Mouse (Mus musculus) embryo, embryonic 10.5 days (tissue): ENCODE measurements around the gene Plpp3.

Experiments
- DNase-seq: peaks from one replicate; pipeline ENCODE4 v3.0.0-alpha.2; 2015; ENCODE audit warnings: low spot score

The Plpp3 gene

GRCm38 (mm10) chr4:105157276-105158168 is at the start of gene Plpp3:
Gene Plpp3, plus strand, starts transcription at chr4:105157347.
- peak; percentile 90 for DNase-seq

- no peak for DNase-seq
Measured at GRCm38 (mm10) chr4:105107943-105108640, 49.1 kb upstream of the Plpp3 start.

- DNase-seq: no peak
Measured at GRCm38 (mm10) chr4:105108641-105109198, 48.4 kb upstream of the Plpp3 start.

GRCm38 (mm10) chr4:105109199-105109989 is 47.8 kb upstream of the Plpp3 start, which contains the start of gene Prkaa2:
Gene Prkaa2, minus strand, starts transcription at chr4:105109890.
- DNase-seq: peak; percentile 73

GRCm38 (mm10) chr4:105109990-105110683 is 47.0 kb upstream of the Plpp3 start:
- no peak for DNase-seq

GRCm38 (mm10) chr4:105110684-105111035 is 46.5 kb upstream of the Plpp3 start:
- no peak for DNase-seq

- no peak for DNase-seq
Measured at GRCm38 (mm10) chr4:105111770-105112169, 45.4 kb upstream of the Plpp3 start.

- DNase-seq: no peak
Measured at GRCm38 (mm10) chr4:105113042-105113441, 44.1 kb upstream of the Plpp3 start.

GRCm38 (mm10) chr4:105113468-105113867 is 43.7 kb upstream of the Plpp3 start:
- DNase-seq: no peak

- no peak for DNase-seq
Measured at GRCm38 (mm10) chr4:105121081-105121480, 36.1 kb upstream of the Plpp3 start.

GRCm38 (mm10) chr4:105122429-105122828 is 34.7 kb upstream of the Plpp3 start:
- DNase-seq: peak; percentile 77

- DNase-seq: no peak
Measured at GRCm38 (mm10) chr4:105129212-105129611, 27.9 kb upstream of the Plpp3 start.

- DNase-seq: no peak
Measured at GRCm38 (mm10) chr4:105131756-105132314, 25.3 kb upstream of the Plpp3 start.

GRCm38 (mm10) chr4:105133350-105134050 is 23.6 kb upstream of the Plpp3 start:
- no peak for DNase-seq

GRCm38 (mm10) chr4:105149492-105149891 is 7.7 kb upstream of the Plpp3 start:
- no peak for DNase-seq

- DNase-seq: peak; percentile 92
Measured at GRCm38 (mm10) chr4:105151911-105152690, 5.0 kb upstream of the Plpp3 start.

GRCm38 (mm10) chr4:105153227-105153626 is 3.9 kb upstream of the Plpp3 start:
- DNase-seq: no peak

- DNase-seq: no peak
Measured at GRCm38 (mm10) chr4:105156281-105156680, 866 bp upstream of the Plpp3 start.

GRCm38 (mm10) chr4:105156955-105157275 is 232 bp upstream of the Plpp3 start:
- no peak for DNase-seq

GRCm38 (mm10) chr4:105158169-105158555 is 1.0 kb downstream of the Plpp3 start:
- DNase-seq: peak; percentile 81
